Comparison of ENCODE assay signal across 8 mouse cellular contexts in the genomic region with DNA sequence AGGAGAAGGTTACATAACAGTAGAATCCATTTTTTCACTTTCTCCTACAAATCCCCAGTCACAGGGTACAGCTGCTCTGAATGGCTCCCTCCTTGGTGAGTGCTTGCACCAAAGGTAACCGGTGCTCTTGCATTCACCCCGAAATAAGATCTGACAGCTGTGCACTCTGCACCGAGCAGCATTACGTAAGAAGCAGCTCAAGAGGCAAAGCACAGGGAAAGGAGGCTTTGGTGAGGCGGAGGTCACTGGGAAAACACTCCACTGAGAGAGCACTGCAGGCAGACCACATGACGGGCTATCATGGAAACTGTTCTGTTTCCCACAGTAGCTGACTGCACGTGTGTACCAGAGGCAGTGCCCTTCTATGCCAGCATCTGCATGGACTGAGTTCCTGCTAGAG.
A peak's percentile ranks its signal among the peaks of the same experiment; 100 is the strongest.
DNase-seq lines count a peak whose midpoint lies in the region; ATAC-seq and TF ChIP-seq lines count a peak whose summit lies in the region.

No protein-coding gene starts in this region.

- TF ChIP-seq EP300 in heart, adult 2 months (IDR thresholded peaks at IDR 0.05; ENCODE audit: insufficient read depth, low read depth, low read length) = 0 out of 2 replicates have a peak, but pooled peaks have one; percentile 21

- no peaks in the 10 kb centered on the region for H3K79me2 ChIP-seq in heart, adult 2 months (replicated peaks; ENCODE audit: control insufficient read depth, insufficient read depth, low read length)

- peak overlapping the region; percentile 38; the same call in 1 of the 2 replicates for H3K27ac ChIP-seq in heart, adult 2 months
- H3K27ac ChIP-seq in heart, embryonic 10.5 days = no peak overlapping the region
- H3K27ac ChIP-seq in kidney, embryonic 15.5 days = no peak overlapping the region
- peak overlapping the region; percentile 72 for H3K27ac ChIP-seq in lung, embryonic 15.5 days
- H3K27ac ChIP-seq in stomach, embryonic 16.5 days (ENCODE audit: low read length) = no peak overlapping the region; the same call in 1 of the 2 replicates
- H3K27ac ChIP-seq in hindbrain, embryonic 16.5 days (ENCODE audit: low read depth, low read length) = no peak overlapping the region

- no peaks in the 10 kb centered on the region for H3K9me3 ChIP-seq in heart, embryonic 10.5 days
- H3K9me3 ChIP-seq in kidney, embryonic 15.5 days (replicated peaks) = no peaks in the 10 kb centered on the region
- no peaks in the 10 kb centered on the region for H3K9me3 ChIP-seq in lung, embryonic 15.5 days
- H3K9me3 ChIP-seq in stomach, embryonic 16.5 days (replicated peaks; ENCODE audit: control insufficient read depth, low read length) = no peaks in the 10 kb centered on the region
- H3K9me3 ChIP-seq in hindbrain, embryonic 16.5 days (ENCODE audit: control insufficient read depth, low read length) = no peaks in the 10 kb centered on the region

- H3K27me3 ChIP-seq in heart, adult 2 months (ENCODE audit: control insufficient read depth, insufficient read depth, low read length) = no peaks in the 10 kb centered on the region
- H3K27me3 ChIP-seq in heart, embryonic 10.5 days (ENCODE audit: insufficient read depth, poor library complexity, severe bottlenecking) = no peaks in the 10 kb centered on the region
- H3K27me3 ChIP-seq in kidney, embryonic 15.5 days = no peaks in the 10 kb centered on the region
- H3K27me3 ChIP-seq in lung, embryonic 15.5 days = no peaks in the 10 kb centered on the region
- no peaks in the 10 kb centered on the region for H3K27me3 ChIP-seq in stomach, embryonic 16.5 days (ENCODE audit: control insufficient read depth, insufficient read depth, low read length)
- H3K27me3 ChIP-seq in hindbrain, embryonic 16.5 days (replicated peaks; ENCODE audit: control insufficient read depth, insufficient read depth, low read length) = no peaks in the 10 kb centered on the region

- H3K4me1 ChIP-seq in heart, adult 2 months (ENCODE audit: control insufficient read depth, insufficient read depth, low read length) = peaks cover 4% of the 10 kb centered on the region
- peaks cover 28% of the 10 kb centered on the region for H3K4me1 ChIP-seq in heart, embryonic 10.5 days
- H3K4me1 ChIP-seq in kidney, embryonic 15.5 days = peaks cover 23% of the 10 kb centered on the region
- H3K4me1 ChIP-seq in lung, embryonic 15.5 days = peaks cover 39% of the 10 kb centered on the region
- H3K4me1 ChIP-seq in stomach, embryonic 16.5 days (ENCODE audit: control insufficient read depth, insufficient read depth, low read length) = peaks cover 10% of the 10 kb centered on the region; the same call in 1 of the 2 replicates
- H3K4me1 ChIP-seq in hindbrain, embryonic 16.5 days (ENCODE audit: control insufficient read depth, insufficient read depth, low read depth, low read length) = peaks cover 22% of the 10 kb centered on the region

- H3K36me3 ChIP-seq in heart, adult 2 months (ENCODE audit: control insufficient read depth, insufficient read depth, low read length) = no peaks in the 10 kb centered on the region; the same call in 1 of the 2 replicates
- no peaks in the 10 kb centered on the region for H3K36me3 ChIP-seq in heart, embryonic 10.5 days
- H3K36me3 ChIP-seq in kidney, embryonic 15.5 days = no peaks in the 10 kb centered on the region
- H3K36me3 ChIP-seq in lung, embryonic 15.5 days = no peaks in the 10 kb centered on the region
- no peaks in the 10 kb centered on the region for H3K36me3 ChIP-seq in stomach, embryonic 16.5 days (ENCODE audit: control insufficient read depth, insufficient read depth, low read length)
- no peaks in the 10 kb centered on the region for H3K36me3 ChIP-seq in hindbrain, embryonic 16.5 days (ENCODE audit: control insufficient read depth, insufficient read depth, low read length)

- no peak overlapping the region for H3K9ac ChIP-seq in heart, adult 2 months (ENCODE audit: low read depth, low read length)
- no peak overlapping the region for H3K9ac ChIP-seq in kidney, embryonic 15.5 days
- no peak overlapping the region for H3K9ac ChIP-seq in lung, embryonic 15.5 days
- no peak overlapping the region for H3K9ac ChIP-seq in stomach, embryonic 16.5 days (ENCODE audit: low read length)
- no peak overlapping the region for H3K9ac ChIP-seq in hindbrain, embryonic 16.5 days (ENCODE audit: low read depth, low read length)

- peak; percentile 33; the same call in 1 of the 2 replicates for TF ChIP-seq POLR2A in heart, adult 2 months (IDR thresholded peaks at IDR 0.05; ENCODE audit: insufficient read depth, low read depth, low read length)

- no peak for TF ChIP-seq CTCF in heart, adult 2 months (IDR thresholded peaks at IDR 0.05)

- H3K4me3 ChIP-seq in heart, adult 2 months = no peak overlapping the region
- no peak overlapping the region for H3K4me3 ChIP-seq in heart, embryonic 10.5 days
- no peak overlapping the region for H3K4me3 ChIP-seq in kidney, embryonic 15.5 days (replicated peaks)
- peak overlapping the region; percentile 20 for H3K4me3 ChIP-seq in lung, embryonic 15.5 days
- no peak overlapping the region for H3K4me3 ChIP-seq in stomach, embryonic 16.5 days (replicated peaks; ENCODE audit: low read length)
- H3K4me3 ChIP-seq in hindbrain, embryonic 16.5 days (ENCODE audit: low read length) = no peak overlapping the region

- 53% methylated on average over 7 of the region's 7 CpGs for WGBS in heart, adult 2 months
- WGBS in heart, embryonic 10.5 days = 56% methylated on average over 7 of the region's 7 CpGs
- WGBS in kidney, embryonic 15.5 days = 45% methylated on average over 7 of the region's 7 CpGs
- WGBS in lung, embryonic 15.5 days = 22% methylated on average over 7 of the region's 7 CpGs
- 37% methylated on average over 7 of the region's 7 CpGs for WGBS in stomach, embryonic 16.5 days
- 58% methylated on average over 7 of the region's 7 CpGs for WGBS in hindbrain, embryonic 16.5 days

- H3K4me2 ChIP-seq in kidney, embryonic 15.5 days = 0 out of 2 replicates have a peak overlapping the region, but pooled peaks have one; percentile 0
- H3K4me2 ChIP-seq in lung, embryonic 15.5 days = peak overlapping the region; percentile 52
- 0 out of 2 replicates have a peak overlapping the region, but pooled peaks have one; percentile 12 for H3K4me2 ChIP-seq in stomach, embryonic 16.5 days (ENCODE audit: low read depth, low read length)
- no peak overlapping the region for H3K4me2 ChIP-seq in hindbrain, embryonic 16.5 days (ENCODE audit: low read length)

- intact Hi-C loops in heart, adult 2 months (cut with DNase I) = no loop called here

- peak; percentile 35 to 51 for DNase-seq in heart, adult 2 months
- DNase-seq in heart, embryonic 10.5 days (ENCODE audit: low spot score) = no peak
- no peak for DNase-seq in ovary, postnatal 10 days (ENCODE audit: low spot score)

- ATAC-seq in frontal cortex, adult (ENCODE audit: low TSS enrichment) = peak; percentile 39
- peak; percentile 19; the same call in 1 of the 2 replicates for ATAC-seq in kidney, embryonic 15.5 days (replicated peaks; ENCODE audit: low FRiP score)
- ATAC-seq in lung, embryonic 15.5 days (ENCODE audit: borderline replicate concordance, extremely low read depth, low FRiP score, low TSS enrichment) = peak; percentile 44
- no peak for ATAC-seq in stomach, embryonic 16.5 days (ENCODE audit: insufficient read depth, low FRiP score)
- ATAC-seq in hindbrain, embryonic 16.5 days = no peak

Comparison
In these comparisons a context has a peak if more than half of its experiments do, and no peak if none do; other contexts are left out.
1. DNase-seq: peak in heart, adult 2 months (2 of 2); none in heart, embryonic 10.5 days (single experiment) and ovary, postnatal 10 days (single experiment).
2. H3K27ac ChIP-seq: peak in heart, adult 2 months (single experiment) and lung, embryonic 15.5 days (single experiment); none in heart, embryonic 10.5 days (single experiment), kidney, embryonic 15.5 days (single experiment), stomach, embryonic 16.5 days (single experiment) and hindbrain, embryonic 16.5 days (single experiment).
3. ATAC-seq: peak in frontal cortex, adult (single experiment), kidney, embryonic 15.5 days (single experiment) and lung, embryonic 15.5 days (single experiment); none in stomach, embryonic 16.5 days (single experiment) and hindbrain, embryonic 16.5 days (single experiment).